Mouse (Mus musculus): Measurements from ENCODE around the gene Nus1. TPM values are rescaled to one million over a fixed set of nuclear protein-coding genes. Genes with fewer than 3 reads are reported as not detected.

Gene Nus1
- polyA plus RNA-seq, 1 experiment from 2014 or later, result 13.0 TPM

GRCm38 (mm10) chr10:52387192-52387591 lies 30.2 kb upstream of the Nus1 start:
- H3K36me3 ChIP-seq, result no peaks in the 10 kb centered on the region
- no peaks in the 10 kb centered on the region for H3K27me3 ChIP-seq
- WGBS, result 73% methylated on average over 4 of the region's 4 CpGs
- no peak for ATAC-seq (ENCODE audit: insufficient number of reproducible peaks, low FRiP score, low TSS enrichment, low read depth)
- peaks cover 7% of the 10 kb centered on the region for H3K4me1 ChIP-seq
- H3K27ac ChIP-seq (replicated peaks), result no peak overlapping the region
- no peak overlapping the region for H3K4me3 ChIP-seq (replicated peaks)
- H3K9ac ChIP-seq, result no peak overlapping the region
- no peak overlapping the region for H3K4me2 ChIP-seq (replicated peaks)
- no peaks in the 10 kb centered on the region for H3K9me3 ChIP-seq (replicated peaks)

- no peak within 1 kb of the TSS for H3K4me2 ChIP-seq (replicated peaks)
- H3K27me3 ChIP-seq, result no peaks in the 10 kb centered on the region
- H3K4me3 ChIP-seq (replicated peaks), result no peak within 1 kb of the TSS
- no peak within 1 kb of the TSS for H3K9ac ChIP-seq
- H3K4me1 ChIP-seq, result no peaks in the 10 kb centered on the region
- 74% methylated on average over 5 of the region's 5 CpGs for WGBS
- H3K27ac ChIP-seq (replicated peaks), result no peak within 1 kb of the TSS
- H3K9me3 ChIP-seq (replicated peaks), result no peaks in the 10 kb centered on the region
- no peaks in the 10 kb centered on the region for H3K36me3 ChIP-seq
- no peak for ATAC-seq (ENCODE audit: insufficient number of reproducible peaks, low FRiP score, low TSS enrichment, low read depth)
These were observed 28.4 kb upstream of the Nus1 start, which contains the start of gene Nepn for GRCm38 (mm10) chr10:52388922-52389430. TSS of gene Nepn (plus strand) at chr10:52388972.

GRCm38 (mm10) chr10:52389438-52389837 lies 27.9 kb upstream of the Nus1 start:
- 33% methylated on average over 3 of the region's 3 CpGs for WGBS
- Histone ChIP-seq H3K4me1 (no peaks in the 10 kb centered on the region), H3K9ac (no peak overlapping the region), H3K4me3 (replicated peaks) (no peak overlapping the region), H3K27me3 (no peaks in the 10 kb centered on the region), H3K36me3 (no peaks in the 10 kb centered on the region), H3K4me2 (replicated peaks) (no peak overlapping the region), H3K9me3 (replicated peaks) (no peaks in the 10 kb centered on the region), H3K27ac (replicated peaks) (no peak overlapping the region)
- no peak for ATAC-seq (ENCODE audit: insufficient number of reproducible peaks, low FRiP score, low TSS enrichment, low read depth)

- Histone ChIP-seq H3K27ac (replicated peaks) (no peak overlapping the region), H3K36me3 (no peaks in the 10 kb centered on the region), H3K4me1 (no peaks in the 10 kb centered on the region), H3K27me3 (no peaks in the 10 kb centered on the region), H3K4me2 (replicated peaks) (no peak overlapping the region), H3K9ac (no peak overlapping the region), H3K4me3 (replicated peaks) (no peak overlapping the region), H3K9me3 (replicated peaks) (no peaks in the 10 kb centered on the region)
- WGBS, result 84% methylated on average over 2 of the region's 2 CpGs
- no peak for ATAC-seq (ENCODE audit: insufficient number of reproducible peaks, low FRiP score, low TSS enrichment, low read depth)
These were observed 26.1 kb upstream of the Nus1 start for GRCm38 (mm10) chr10:52391208-52391607.

- WGBS, result 87% methylated on average over 3 of the region's 3 CpGs
- H3K4me1 ChIP-seq, result no peaks in the 10 kb centered on the region
- no peak overlapping the region for H3K27ac ChIP-seq (replicated peaks)
- no peak for ATAC-seq (ENCODE audit: insufficient number of reproducible peaks, low FRiP score, low TSS enrichment, low read depth)
- H3K27me3 ChIP-seq, result no peaks in the 10 kb centered on the region
- no peaks in the 10 kb centered on the region for H3K36me3 ChIP-seq
- H3K9ac ChIP-seq, result no peak overlapping the region
- no peaks in the 10 kb centered on the region for H3K9me3 ChIP-seq (replicated peaks)
- no peak overlapping the region for H3K4me2 ChIP-seq (replicated peaks)
- H3K4me3 ChIP-seq (replicated peaks), result no peak overlapping the region
These were observed 20.7 kb upstream of the Nus1 start for GRCm38 (mm10) chr10:52396647-52397046.

- Histone ChIP-seq H3K27me3 (no peaks in the 10 kb centered on the region), H3K36me3 (no peaks in the 10 kb centered on the region), H3K4me2 (replicated peaks) (no peak overlapping the region), H3K4me1 (no peaks in the 10 kb centered on the region), H3K9me3 (replicated peaks) (no peaks in the 10 kb centered on the region), H3K27ac (replicated peaks) (no peak overlapping the region), H3K4me3 (replicated peaks) (no peak overlapping the region), H3K9ac (no peak overlapping the region)
- WGBS, result 66% methylated on average over 2 of the region's 2 CpGs
- no peak for ATAC-seq (ENCODE audit: insufficient number of reproducible peaks, low FRiP score, low TSS enrichment, low read depth)
These were observed 18.6 kb upstream of the Nus1 start for GRCm38 (mm10) chr10:52398715-52399114.

- Histone ChIP-seq H3K4me3 (replicated peaks) (no peak overlapping the region), H3K9ac (no peak overlapping the region), H3K9me3 (replicated peaks) (no peaks in the 10 kb centered on the region), H3K4me1 (no peaks in the 10 kb centered on the region), H3K36me3 (no peaks in the 10 kb centered on the region), H3K4me2 (replicated peaks) (no peak overlapping the region), H3K27me3 (no peaks in the 10 kb centered on the region), H3K27ac (replicated peaks) (no peak overlapping the region)
- 58% methylated on average over 3 of the region's 3 CpGs for WGBS
- no peak for ATAC-seq (ENCODE audit: insufficient number of reproducible peaks, low FRiP score, low TSS enrichment, low read depth)
These were observed 17.6 kb upstream of the Nus1 start for GRCm38 (mm10) chr10:52399722-52400121.

- no peak overlapping the region for H3K4me3 ChIP-seq (replicated peaks)
- WGBS, result 85% methylated on average over 13 of the region's 13 CpGs
- H3K4me2 ChIP-seq (replicated peaks), result no peak overlapping the region
- H3K9me3 ChIP-seq (replicated peaks), result no peaks in the 10 kb centered on the region
- no peaks in the 10 kb centered on the region for H3K36me3 ChIP-seq
- H3K27me3 ChIP-seq, result no peaks in the 10 kb centered on the region
- ATAC-seq (ENCODE audit: insufficient number of reproducible peaks, low FRiP score, low TSS enrichment, low read depth), result no peak
- no peak overlapping the region for H3K27ac ChIP-seq (replicated peaks)
- H3K4me1 ChIP-seq, result no peaks in the 10 kb centered on the region
- H3K9ac ChIP-seq, result no peak overlapping the region
These were observed 12.2 kb upstream of the Nus1 start for GRCm38 (mm10) chr10:52405160-52405559.

- H3K27me3 ChIP-seq, result no peaks in the 10 kb centered on the region
- no peaks in the 10 kb centered on the region for H3K4me1 ChIP-seq
- ATAC-seq (ENCODE audit: insufficient number of reproducible peaks, low FRiP score, low TSS enrichment, low read depth), result no peak
- no peak overlapping the region for H3K9ac ChIP-seq
- H3K9me3 ChIP-seq (replicated peaks), result no peaks in the 10 kb centered on the region
- WGBS, result 74% methylated on average over 2 of the region's 2 CpGs
- H3K27ac ChIP-seq (replicated peaks), result no peak overlapping the region
- H3K4me3 ChIP-seq (replicated peaks), result no peak overlapping the region
- no peak overlapping the region for H3K4me2 ChIP-seq (replicated peaks)
- H3K36me3 ChIP-seq, result no peaks in the 10 kb centered on the region
These were observed 9.8 kb upstream of the Nus1 start for GRCm38 (mm10) chr10:52407526-52407925.

GRCm38 (mm10) chr10:52415020-52415419 lies 2.3 kb upstream of the Nus1 start:
- Histone ChIP-seq H3K9ac (no peak overlapping the region), H3K4me3 (replicated peaks) (no peak overlapping the region), H3K36me3 (no peaks in the 10 kb centered on the region), H3K27ac (replicated peaks) (no peak overlapping the region), H3K4me1 (peaks cover 19% of the 10 kb centered on the region; the same call in 1 of the 2 replicates), H3K27me3 (no peaks in the 10 kb centered on the region), H3K9me3 (replicated peaks) (no peaks in the 10 kb centered on the region), H3K4me2 (replicated peaks) (no peak overlapping the region)
- no peak for ATAC-seq (ENCODE audit: insufficient number of reproducible peaks, low FRiP score, low TSS enrichment, low read depth)
- 86% methylated on average over 2 of the region's 2 CpGs for WGBS

GRCm38 (mm10) chr10:52416458-52416857 lies 889 bp upstream of the Nus1 start:
- peak overlapping the region; percentile 85; the same call in 1 of the 2 replicates for H3K4me3 ChIP-seq (replicated peaks)
- H3K4me2 ChIP-seq (replicated peaks), result peak overlapping the region; percentile 55
- H3K36me3 ChIP-seq, result no peaks in the 10 kb centered on the region
- H3K9me3 ChIP-seq (replicated peaks), result no peaks in the 10 kb centered on the region
- no peak overlapping the region for H3K27ac ChIP-seq (replicated peaks)
- H3K9ac ChIP-seq, result 0 out of 2 replicates have a peak overlapping the region, but pooled peaks have one; percentile 19
- peaks cover 19% of the 10 kb centered on the region; the same call in 1 of the 2 replicates for H3K4me1 ChIP-seq
- no peaks in the 10 kb centered on the region for H3K27me3 ChIP-seq
- 21% methylated on average over 2 of the region's 2 CpGs for WGBS
- no peak for ATAC-seq (ENCODE audit: insufficient number of reproducible peaks, low FRiP score, low TSS enrichment, low read depth)
